In genomic region chr11:31368965-31369647, GRCm38 (mm10) we compare ENCODE assay signal across 8 mouse cellular contexts. TPM values are rescaled to one million over a fixed set of nuclear protein-coding genes. Genes with fewer than 3 reads are reported as not detected.
A peak's percentile ranks its signal among the peaks of the same experiment; 100 is the strongest.
DNase-seq lines count a peak whose midpoint lies in the region; ATAC-seq lines count a peak whose summit lies in the region.

No protein-coding gene starts in this region.

- peak overlapping the region; percentile 56 for H3K9ac ChIP-seq in hindbrain, embryonic 12.5 days

- peak overlapping the region; percentile 57 for H3K4me3 ChIP-seq in hindbrain, embryonic 12.5 days

- no peaks in the 10 kb centered on the region for H3K9me3 ChIP-seq in hindbrain, embryonic 12.5 days (replicated peaks)

- peak; percentile 82 for DNase-seq in MN1 (ENCODE audit: low spot score)
- DNase-seq in brain, adult 2 months (ENCODE audit: low read depth, low spot score) = peak; percentile 59
- peak; percentile 45 for DNase-seq in gastrocnemius, adult 18-20 months (ENCODE audit: low spot score)
- DNase-seq in left cerebral cortex, postnatal 36 days (ENCODE audit: low spot score in 2 of 2) = peak; percentile 42 to 66
- DNase-seq in skeletal muscle tissue, adult 2 months (ENCODE audit: low read depth, low spot score) = peak; percentile 39

- H3K27ac ChIP-seq in hindbrain, embryonic 12.5 days = no peak overlapping the region

- H3K27me3 ChIP-seq in hindbrain, embryonic 12.5 days = peaks cover 49% of the 10 kb centered on the region

- intact Hi-C loops in left cerebral cortex, postnatal 36 days (cut with DNase I) = loop anchor here (5.0 kb wide), 1 partner anchor 233 kb away; no protein-coding TSS in a partner anchor

- ATAC-seq in hindbrain, embryonic 12.5 days (ENCODE audit: low FRiP score) = peak; percentile 72
- ATAC-seq in megakaryocyte progenitor cell, adult 5-6 weeks (replicated peaks; ENCODE audit: poor library complexity) = peak; percentile 65
- ATAC-seq in inflammation-experienced regulatory T-cells, adult 6 months = no peak

- H3K4me1 ChIP-seq in hindbrain, embryonic 12.5 days = peaks cover 26% of the 10 kb centered on the region

- 1% methylated on average over 45 of the region's 50 CpGs for WGBS in hindbrain, embryonic 12.5 days

- peak overlapping the region; percentile 99 for H3K4me2 ChIP-seq in hindbrain, embryonic 12.5 days (replicated peaks)

- no peaks in the 10 kb centered on the region for H3K36me3 ChIP-seq in hindbrain, embryonic 12.5 days

RNA-seq across cellular contexts. Expression of gene Stc2, which starts 0.8 kb away (rescaled TPM):
- total RNA-seq in gastrocnemius, adult 18-20 months (2021) = 10 to 100 TPM in 1 of 2 experiments, 1 to 10 TPM in 1; 1.2 to 14.1 TPM
- polyA plus RNA-seq in hindbrain, embryonic 12.5 days (2016; fragmentation: Nextera tagmentation; extraction: Ambion mirVana) = 0.77 and 1.0 TPM in 2 replicates
- 1 to 10 TPM; 1.1 to 2.3 TPM for total RNA-seq in left cerebral cortex, postnatal 36 days (2021)
- total RNA-seq in megakaryocyte progenitor cell, adult 5-6 weeks (2015) = 0.17 and 0.22 TPM in 2 replicates
- 0.37 and 1.3 TPM in 2 replicates for total RNA-seq in megakaryocyte progenitor cell, adult 5-6 weeks (2017)
- polyA plus RNA-seq in inflammation-experienced regulatory T-cells, adult 6 months (2017; shearing (Covaris generic)) = 1 to 10 TPM in 1 of 3 experiments, under 1 TPM in 2; 0.41 to 1.1 (median 0.44) TPM
